Mouse (Mus musculus): ENCODE measurements around the gene Hivep2.

GRCm38 (mm10) chr10:14044046-14044782 is 78.3 kb downstream of the Hivep2 start:
- TF ChIP-seq ZNF384 (IDR thresholded peaks at IDR 0.05; ENCODE audit: low read depth, low read length): no peak
- TF ChIP-seq MAFK (IDR thresholded peaks at IDR 0.05; ENCODE audit: insufficient read depth, low read depth, low read length): no peak
- TF ChIP-seq HCFC1 (IDR thresholded peaks at IDR 0.05; ENCODE audit: borderline replicate concordance, insufficient read depth, low read length): no peak
- TF ChIP-seq CHD2 (IDR thresholded peaks at IDR 0.05; ENCODE audit: low read depth, low read length): no peak

Measured in ES-E14 (cell line).